Mouse (Mus musculus): ENCODE results near the gene Ppp1r36. TPM values are rescaled to one million over a fixed set of nuclear protein-coding genes. Genes with fewer than 3 reads are reported as not detected.
"Not testable (repeated sequence)": the region's sequence is repeated elsewhere in the genome, so short reads cannot be mapped to it uniquely, and the experiment has no call there.

Gene Ppp1r36
- total and polyA plus RNA-seq, 3 experiments: 0.23 to 0.24 TPM; not detected in 1

DNA sequence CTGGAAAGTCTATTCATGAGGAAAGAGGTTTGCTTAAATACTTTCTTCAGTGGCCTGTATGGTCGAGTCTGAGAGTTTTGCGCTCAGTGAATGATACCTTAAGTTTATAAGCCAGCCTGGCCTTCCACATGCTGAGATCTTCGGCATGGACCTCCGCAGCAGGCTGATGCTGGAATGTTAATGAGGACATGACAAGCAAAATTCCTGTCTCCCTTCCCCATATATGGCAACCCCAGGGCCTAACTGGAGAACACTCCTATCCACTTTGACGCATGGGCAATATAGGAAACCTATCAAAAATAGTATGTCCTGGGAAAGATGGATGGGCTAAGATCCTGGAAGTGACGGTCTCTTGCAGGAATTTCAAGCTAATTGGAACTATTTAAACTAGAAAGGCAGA is 30.8 kb downstream of the Ppp1r36 start:
- no peak for DNase-seq

DNA sequence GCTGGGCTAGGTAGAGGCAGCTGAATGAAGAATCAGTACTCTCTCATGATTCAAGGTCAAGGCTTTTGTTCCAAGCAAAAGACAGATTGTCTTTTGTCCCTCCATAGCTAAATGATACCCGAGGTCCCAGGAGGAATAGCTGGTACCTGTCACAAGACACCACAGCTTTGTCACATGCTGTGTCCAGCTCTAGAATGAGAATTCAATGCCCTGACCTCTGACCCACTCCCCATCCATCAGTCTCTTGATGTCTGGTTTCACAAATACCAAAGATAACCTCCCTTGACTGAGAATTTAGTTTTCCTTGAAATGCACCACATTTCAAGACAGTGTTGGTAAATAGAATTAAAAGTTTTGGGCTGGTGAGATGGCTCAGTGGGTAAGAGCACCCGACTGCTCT is 34.9 kb downstream of the Ppp1r36 start:
- no peak for DNase-seq

DNA sequence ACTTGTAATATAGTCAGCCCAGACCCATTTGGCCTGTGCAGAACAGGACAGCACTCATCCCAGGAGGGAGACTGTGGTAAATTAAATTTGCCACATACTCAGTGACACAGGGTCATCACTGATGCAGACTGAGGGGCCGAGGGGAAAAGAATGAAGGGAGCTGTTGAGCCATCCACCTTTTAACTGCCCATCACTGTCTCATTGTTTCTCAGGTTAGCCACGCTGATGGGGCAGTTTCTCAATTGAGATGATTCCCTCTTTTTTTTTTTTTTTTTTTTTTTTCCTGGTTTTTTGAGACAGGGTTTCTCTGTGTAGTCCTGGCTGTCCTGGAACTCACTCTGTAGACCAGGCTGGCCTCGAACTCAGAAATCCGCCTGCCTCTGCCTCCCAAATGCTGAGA is 41.1 kb downstream of the Ppp1r36 start:
- not testable (repeated sequence) for DNase-seq

DNA sequence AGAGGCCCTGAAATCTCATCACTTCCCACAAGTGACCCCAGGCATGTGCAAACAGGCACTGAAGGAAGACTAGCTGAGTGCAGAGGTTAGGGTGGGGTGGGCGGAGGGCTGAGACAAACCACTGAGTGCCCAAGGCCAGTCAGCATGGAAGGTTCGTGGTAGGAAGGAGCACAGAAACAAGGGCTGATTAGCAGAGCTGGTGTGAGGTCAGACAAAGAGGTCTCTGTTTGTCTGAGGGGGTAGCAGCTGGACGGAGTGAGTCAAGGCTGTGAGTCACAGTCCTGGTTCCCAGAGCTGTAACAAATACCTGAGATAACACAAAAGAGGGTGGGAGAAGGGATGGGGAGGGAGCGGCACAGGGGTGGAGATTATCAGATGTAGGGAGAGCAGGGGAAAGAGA is 41.7 kb downstream of the Ppp1r36 start:
- no peak for DNase-seq

DNA sequence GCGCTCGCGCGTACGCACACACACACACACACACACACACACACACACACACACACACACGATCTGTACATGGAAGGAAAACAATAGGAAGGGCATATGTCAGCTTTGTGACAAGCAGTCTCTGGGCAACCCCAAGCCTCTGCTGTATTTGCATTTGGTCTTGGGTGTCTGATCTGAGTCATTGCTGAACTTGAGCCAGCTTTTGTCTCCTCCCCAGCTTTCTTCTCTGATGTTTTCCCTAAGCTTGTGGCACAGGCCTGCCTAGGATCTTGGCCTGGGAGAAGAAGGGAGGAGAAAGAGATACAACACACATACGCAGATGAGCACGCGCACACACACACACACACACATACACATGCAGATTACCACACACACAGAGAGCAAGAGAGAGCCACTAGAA is 46.1 kb downstream of the Ppp1r36 start:
- DNase-seq: peak; percentile 54

DNA sequence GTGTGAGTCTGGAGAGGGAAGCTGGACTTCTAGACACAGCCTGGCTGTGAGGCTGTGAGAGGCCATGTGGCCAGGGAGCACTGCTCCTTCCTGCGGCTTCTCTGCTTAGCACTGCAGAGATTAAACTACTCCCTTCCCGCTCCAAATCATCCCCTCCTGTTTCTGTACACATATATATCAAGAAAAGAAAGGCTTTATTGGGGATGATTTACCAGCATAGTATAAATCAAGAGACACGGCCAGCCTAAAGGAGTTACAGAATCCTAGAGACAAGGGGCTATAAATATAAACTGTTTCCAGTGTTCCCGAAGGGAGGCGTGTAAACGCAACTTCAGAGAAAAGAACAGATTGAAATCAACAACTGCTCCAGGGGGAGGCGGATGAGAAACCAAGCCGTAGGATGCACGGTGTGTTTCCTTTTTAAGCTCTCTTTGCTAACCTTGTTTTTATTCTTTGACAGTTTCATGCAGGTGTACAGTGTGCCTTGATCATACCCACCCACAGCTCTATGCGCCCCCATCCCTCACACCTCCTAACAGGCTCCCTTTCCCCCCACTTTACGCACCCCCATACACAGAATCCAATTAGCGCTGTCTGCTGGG is 47.4 kb downstream of the Ppp1r36 start:
- no peak for DNase-seq

DNA sequence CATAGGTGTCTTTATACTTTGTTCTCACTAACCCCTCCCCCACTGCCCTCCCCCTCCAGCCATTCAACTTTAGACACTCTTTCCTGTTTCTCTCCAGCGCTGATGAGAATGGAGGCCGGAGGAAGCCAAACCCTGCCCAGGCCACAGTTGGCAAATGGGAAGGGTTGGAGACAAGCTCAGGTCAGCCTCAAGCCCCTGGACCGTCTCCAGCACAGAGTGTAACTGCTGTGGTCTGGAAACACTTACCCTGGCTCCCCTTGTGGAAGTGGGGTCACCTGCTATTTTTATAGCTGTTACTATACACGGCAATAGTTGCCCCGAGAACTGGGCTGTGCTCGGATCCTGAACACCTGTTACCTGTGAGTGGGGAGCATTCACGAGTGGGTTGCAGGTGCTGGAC is 49.3 kb downstream of the Ppp1r36 start:
- DNase-seq: no peak

DNA sequence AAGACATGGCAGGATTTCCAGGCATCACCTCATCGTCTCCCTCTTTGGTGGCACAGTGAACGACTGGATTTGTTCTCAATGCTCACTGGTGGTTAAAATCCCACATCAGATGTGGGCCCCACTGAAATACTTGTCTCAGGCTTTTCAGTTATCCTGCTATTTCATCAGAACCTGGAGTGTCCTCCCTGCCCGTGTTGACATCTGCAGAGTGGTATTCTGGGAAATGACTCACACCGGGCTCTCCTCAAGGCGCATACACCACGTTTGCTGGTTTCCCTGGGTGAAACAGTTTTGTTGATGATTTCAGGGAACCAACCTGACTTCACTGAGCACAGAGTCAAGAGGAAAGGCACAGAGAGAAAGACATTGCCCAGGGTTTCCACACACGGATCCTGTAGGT is 49.9 kb downstream of the Ppp1r36 start:
- no peak for DNase-seq

DNA sequence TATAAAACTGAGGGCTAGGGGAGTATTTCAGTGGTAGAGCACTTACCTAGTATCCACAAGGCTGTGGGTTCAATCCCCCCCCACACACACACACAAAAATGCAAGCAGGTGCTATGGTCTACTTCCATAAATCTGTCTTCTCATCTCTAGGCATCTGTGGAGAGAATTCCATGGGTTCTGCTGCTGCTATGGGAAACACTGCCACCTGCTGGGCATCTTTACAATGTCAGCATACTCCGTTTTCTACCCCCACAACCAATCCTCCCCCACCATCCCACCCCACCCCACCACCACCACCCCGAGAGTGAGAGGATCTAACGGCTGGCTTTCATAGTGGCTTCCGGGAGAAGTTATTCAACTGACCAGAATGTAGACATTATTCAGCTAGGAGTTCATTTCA is 54.7 kb downstream of the Ppp1r36 start:
- DNase-seq: peak; percentile 56

DNA sequence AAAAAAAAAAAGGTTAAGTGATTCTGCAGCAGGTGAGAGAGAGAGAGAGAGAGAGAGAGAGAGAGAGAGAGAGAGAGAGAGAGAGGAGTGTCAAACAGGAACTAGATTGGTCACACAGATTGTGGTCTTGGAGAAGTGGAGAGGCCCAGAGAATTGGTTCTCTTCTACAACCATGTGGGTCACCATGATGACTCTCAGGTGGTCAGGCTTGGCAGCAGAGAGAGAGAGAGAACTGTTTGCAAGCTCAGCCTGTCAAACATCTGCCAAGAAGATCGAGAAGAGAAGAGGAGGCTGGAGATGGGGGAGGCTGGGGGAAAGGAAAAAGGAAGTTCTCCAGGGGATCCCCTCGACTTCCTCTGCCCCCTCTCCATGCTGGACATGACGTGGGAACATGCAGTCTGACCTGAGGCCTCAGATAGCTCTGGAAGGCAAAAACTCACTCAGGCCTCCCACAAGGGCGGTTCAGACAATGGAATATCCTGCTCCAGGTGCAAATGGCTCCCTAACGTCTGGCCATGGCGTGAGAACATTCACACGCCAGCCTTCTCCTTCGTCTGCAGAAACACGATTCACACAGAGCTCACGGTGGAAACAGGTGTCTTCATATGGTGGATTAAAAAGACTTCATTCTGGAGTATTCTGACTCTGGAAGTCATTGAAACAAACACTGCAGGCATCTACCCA is 56.4 kb downstream of the Ppp1r36 start:
- DNase-seq: no peak

DNA sequence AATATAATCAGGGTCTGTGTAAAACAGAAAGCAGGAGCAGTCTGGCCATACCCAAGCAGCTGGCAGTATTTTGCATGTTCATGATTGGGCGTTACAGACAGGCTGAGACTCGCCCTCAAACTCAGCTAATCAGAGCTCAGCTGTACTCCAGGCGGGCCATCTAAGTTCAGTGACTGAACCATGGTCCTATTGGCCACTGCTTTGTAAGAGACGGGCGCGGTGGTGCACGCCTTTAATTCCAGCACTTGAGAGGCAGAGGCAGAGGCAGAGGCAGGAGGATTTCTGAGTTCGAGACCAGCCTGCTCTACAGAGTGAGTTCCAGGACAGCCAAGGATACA is 56.9 kb downstream of the Ppp1r36 start:
- no peak for DNase-seq

DNA sequence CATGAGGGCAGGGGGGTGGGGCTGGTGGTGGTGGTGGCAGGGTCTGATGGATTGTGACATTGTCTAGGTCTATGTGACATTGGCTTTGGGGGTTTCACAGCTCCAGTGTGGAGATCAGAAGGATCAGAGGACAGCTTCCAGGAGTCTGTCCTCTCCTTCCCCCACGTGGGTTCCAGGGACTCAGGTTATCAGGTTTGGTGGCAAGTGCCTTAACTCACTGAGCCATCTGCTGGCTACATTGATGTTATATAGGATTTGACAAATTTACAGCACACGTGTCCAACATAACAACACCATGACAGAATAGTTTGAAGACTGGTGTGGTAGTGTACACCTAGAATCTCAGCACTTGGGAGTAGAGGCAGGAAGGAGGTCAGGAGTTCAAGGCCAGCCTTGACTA is 57.5 kb downstream of the Ppp1r36 start:
- no peak for DNase-seq

DNA sequence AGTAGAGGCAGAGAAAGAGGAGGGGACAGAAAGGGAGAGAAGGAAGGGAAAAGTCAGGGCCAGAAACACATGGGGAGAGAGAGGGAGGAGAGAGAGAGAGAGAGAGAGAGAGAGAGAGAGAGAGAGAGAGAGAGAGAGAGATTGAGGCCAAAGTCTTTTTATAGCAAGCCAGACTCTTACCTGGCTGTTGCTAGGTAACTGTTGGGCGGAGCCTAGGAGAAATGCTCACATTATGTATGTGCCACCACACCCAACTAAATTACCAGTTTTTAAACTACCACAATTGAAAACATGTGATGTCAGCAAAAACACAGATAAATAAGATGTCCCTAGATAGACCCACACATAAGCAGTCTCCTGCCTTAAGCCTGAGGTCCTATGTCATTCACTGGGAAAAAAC is 58.8 kb downstream of the Ppp1r36 start:
- no peak for DNase-seq

DNA sequence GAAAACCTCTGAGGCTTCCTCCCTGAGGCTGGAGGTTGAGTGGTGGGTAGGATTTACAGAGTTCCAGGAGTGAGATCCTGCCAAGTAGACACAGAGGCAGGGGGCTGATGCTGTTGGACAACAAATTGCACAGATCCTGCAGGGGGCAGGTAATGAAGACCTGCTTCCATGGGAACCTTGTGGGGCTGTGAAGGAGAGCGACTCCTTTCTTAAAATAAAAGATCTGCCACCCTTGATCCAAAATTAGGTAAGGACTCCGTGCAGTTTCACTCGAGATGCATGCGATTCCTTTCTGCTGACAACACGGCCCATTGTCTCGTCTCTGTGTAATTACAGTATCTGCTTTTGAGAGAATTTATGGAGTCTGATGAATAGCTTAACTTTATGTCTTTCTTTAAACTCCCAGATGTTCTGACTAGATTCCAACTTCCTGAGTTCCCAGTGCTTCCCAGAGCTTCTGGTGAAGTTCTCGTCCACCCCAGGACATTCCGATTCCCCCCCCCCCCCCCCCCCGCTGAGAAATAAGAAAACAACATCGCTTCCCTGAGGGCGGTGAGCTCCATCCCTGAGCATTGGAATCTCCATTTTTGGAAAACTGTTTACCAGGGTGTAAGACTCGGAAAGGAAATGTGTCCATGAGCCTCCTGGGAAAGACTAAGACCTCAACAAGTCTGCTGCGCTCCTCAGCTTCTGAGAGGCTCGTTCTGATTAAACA is 61.1 kb downstream of the Ppp1r36 start:
- no peak for DNase-seq

DNA sequence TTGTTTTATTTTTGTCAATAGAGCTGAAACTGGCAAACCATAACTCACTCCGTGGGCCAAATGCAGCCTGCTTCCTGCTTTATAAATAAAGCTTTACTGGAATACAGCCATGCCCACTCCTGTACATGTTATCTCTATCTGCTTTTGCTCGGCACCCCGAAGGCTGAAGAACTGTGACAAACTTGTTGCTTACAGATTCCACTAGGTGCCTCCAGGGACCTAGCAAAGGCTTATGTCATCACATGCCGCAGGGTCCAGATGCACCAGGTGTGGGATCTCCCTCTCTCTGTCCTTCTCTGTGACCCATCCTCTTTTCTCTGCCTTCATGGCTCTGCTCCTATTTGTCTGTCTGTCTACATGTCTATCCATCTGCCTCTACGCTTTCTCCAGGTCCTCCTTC is 61.8 kb downstream of the Ppp1r36 start:
- no peak for DNase-seq

DNA sequence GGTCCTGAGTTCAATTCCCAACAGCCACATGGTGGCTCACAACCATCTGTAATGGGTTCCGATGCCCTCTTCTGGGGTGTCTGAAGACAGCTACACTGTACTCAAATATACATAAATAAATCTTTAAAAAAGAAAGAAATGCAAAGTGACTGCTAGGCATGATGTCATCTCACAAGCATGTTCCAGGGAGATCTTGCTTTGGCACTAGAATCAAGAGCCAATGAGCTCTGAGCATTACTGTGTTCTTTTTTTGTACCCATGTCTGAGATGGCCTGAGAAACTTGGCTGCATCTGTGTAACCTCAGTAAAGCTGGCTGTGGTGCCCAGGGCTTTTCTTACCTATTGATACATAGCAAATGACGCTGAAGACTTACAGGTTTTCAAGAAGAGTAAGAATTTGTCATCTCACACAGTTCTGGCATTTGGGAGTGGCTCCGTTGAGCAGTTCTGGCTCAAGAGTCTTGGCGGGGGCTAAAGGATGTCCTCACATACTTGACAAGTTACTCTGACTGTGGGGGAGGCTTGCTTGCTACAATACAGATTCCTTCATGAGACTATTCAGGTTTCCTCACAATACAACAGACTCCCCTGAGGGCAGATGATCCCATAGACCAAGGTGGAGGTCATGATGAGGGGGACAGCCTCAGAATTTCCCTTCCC is 62.6 kb downstream of the Ppp1r36 start:
- no peak for DNase-seq

DNA sequence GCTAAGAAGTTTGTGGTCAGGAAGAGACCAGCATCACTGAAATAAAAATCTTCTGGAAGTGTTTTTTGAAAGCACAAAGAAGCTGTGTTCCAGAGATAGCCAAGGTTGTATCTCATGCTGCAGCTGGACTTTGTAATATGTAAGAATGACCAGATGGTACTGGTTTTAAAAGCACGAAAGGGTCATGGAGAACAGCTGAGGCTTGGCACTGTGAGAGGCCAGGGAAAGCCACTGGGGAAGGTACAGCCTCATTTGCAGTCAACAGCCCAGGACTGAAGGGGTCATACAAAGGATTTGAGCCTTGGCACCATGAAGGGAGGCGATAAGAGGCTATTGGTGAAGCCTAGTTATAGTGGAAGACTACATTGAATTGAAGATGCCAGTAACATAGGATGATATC is 65.1 kb downstream of the Ppp1r36 start:
- DNase-seq: no peak

DNA sequence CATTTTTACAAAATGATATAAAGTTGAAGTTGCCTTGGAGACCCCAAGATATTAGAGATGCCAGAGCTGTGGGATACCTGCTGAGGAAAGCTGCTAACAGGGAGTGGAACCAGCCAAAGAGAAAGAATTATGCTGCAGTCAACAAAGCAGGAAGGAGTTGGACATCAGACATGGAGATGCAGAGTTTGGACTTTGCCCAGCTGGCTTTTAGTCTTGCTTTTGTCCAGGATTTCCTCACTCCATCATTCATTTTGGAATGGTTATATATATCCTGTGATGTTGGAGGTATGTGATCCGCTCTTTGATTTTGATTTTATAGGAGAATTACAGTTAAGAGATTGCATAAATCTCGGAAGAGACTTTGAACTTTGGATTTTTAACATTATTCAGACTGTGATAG is 65.6 kb downstream of the Ppp1r36 start:
- no peak for DNase-seq

DNA sequence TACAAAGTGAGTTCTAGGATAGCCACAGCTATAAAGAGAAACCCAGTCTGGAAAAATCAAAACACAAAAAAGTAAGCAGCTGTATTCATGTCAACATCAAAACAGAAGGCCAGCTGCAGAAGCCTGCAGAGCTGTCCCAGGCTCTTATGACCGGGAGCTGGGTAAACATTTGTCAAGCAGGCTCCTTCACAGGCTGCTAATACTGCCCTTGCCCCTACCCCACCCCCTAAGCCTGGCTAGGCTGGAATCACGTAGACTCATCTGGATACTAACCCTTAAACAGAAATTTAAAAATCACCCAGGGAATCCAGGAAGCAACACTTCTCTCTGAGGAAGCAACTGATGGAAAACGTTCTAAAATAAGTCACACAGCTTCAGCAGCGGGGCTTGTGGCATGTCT is 67.5 kb downstream of the Ppp1r36 start:
- no peak for DNase-seq

DNA sequence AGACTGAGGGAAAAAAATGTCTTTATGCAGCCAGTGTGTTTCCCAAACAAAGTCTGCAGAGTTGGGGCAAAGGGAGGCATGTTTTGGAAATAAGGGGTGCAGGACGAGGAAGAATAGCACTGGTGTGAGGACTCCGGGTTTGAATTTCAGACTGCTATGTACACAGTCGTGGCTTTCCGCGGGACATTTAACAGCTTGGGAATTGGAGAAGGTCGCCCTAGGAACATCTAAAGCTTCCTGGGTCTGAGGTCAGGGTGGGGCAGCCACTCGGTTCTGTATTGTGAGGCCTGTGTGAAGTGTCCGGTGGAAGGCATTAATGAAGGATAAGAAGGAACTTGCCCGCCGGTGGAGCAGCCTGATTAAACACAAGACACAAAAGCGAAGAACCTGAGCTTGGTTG is 68.0 kb downstream of the Ppp1r36 start:
- DNase-seq: no peak

DNA sequence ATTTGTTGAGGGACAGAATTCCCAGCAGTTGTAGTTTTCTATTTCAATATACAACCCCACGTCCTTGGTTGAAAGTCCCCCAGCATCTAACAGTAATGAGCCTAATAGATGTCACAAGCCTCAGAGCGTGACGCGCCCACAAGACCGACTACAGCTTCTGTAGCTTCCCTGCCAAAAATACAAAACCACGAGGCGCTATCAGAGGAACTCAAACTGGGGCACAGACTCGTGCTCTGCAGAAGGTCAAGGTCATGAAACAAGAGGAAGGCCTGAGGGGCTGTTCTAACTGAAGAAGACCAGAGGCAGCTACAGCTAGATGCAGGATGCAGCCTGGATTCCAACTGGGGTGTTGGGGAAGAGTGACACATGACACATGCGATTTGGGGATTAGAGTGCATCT is 69.6 kb downstream of the Ppp1r36 start:
- no peak for DNase-seq

All from adrenal gland, adult 2 months (tissue).